Mouse (Mus musculus) liver, embryonic 16.5 days (tissue): ENCODE measurements around the gene Slc26a6. TPM values are rescaled to one million over a fixed set of nuclear protein-coding genes. Genes with fewer than 3 reads are reported as not detected.

Experiments
- ATAC-seq: fragments of 200-750 bp; cut with Nextera tagmentation; 2 replicates; pipeline ENCODE4 v1.8.0; 2017; ENCODE audit warnings: low read depth, mild to moderate bottlenecking, moderate number of reproducible peaks, moderate library complexity
- H3K27ac ChIP-seq: fragments of 300-500 bp; sonication (generic); 2 replicates; pipeline ENCODE4 v1.5.1; 2014; ENCODE audit warnings: mild to moderate bottlenecking, low read length
- H3K27me3 ChIP-seq: fragments of 300-500 bp; sonication (generic); 2 replicates; pipeline ENCODE4 v1.6.1; 2014; ENCODE audit warnings: low read depth, low read length, mixed read lengths; ENCODE audit not compliant: control insufficient read depth, insufficient read depth
- H3K36me3 ChIP-seq: fragments of 300-500 bp; sonication (generic); 2 replicates; pipeline ENCODE4 v1.6.1; 2014; ENCODE audit warnings: mild to moderate bottlenecking; ENCODE audit not compliant: control insufficient read depth, insufficient read depth
- H3K4me1 ChIP-seq: fragments of 300-500 bp; sonication (generic); 2 replicates; pipeline ENCODE4 v1.6.1; 2014; ENCODE audit warnings: low read depth, low read length, mixed read lengths; ENCODE audit not compliant: control insufficient read depth
- H3K4me2 ChIP-seq: fragments of 300-500 bp; sonication (generic); 2 replicates; pipeline ENCODE4 v1.6.1; 2014; ENCODE audit warnings: low read depth, low read length, mixed read lengths
- H3K4me3 ChIP-seq: fragments of 300-500 bp; sonication (generic); 2 replicates; pipeline ENCODE4 v1.5.1; 2014; ENCODE audit warnings: low read depth, mild to moderate bottlenecking, low read length
- H3K9ac ChIP-seq: fragments of 300-500 bp; sonication (generic); 2 replicates; pipeline ENCODE4 v1.6.1; 2014; ENCODE audit warnings: low read depth, low read length
- H3K9me3 ChIP-seq: fragments of 300-500 bp; sonication (generic); replicated peaks from 2 replicates; pipeline ENCODE4 v1.6.1; 2016; ENCODE audit warnings: low read length; ENCODE audit not compliant: control insufficient read depth
- WGBS: fragments of 180-500 bp; shearing (Covaris S2); extraction: QIAGEN DNeasy Blood & Tissue Kit; methylation state at CpG from one replicate; pipeline ENCODE4 v1.1.7; 2014; ENCODE audit not compliant: insufficient replicate concordance; 5-methylcytosine and 5-hydroxymethylcytosine counted together
- polyA plus RNA-seq: library from polyadenylated mRNA; unstranded; fragments of >200 nt; fragmentation: Nextera tagmentation; extraction: Ambion mirVana; gene quantifications from 2 replicates; pipeline ENCODE4 v1.2.1, GENCODE M21; 2015

Slc26a6 gene
- polyA plus RNA-seq, 1 experiment from 2014 or later = 4.8 TPM

DNA sequence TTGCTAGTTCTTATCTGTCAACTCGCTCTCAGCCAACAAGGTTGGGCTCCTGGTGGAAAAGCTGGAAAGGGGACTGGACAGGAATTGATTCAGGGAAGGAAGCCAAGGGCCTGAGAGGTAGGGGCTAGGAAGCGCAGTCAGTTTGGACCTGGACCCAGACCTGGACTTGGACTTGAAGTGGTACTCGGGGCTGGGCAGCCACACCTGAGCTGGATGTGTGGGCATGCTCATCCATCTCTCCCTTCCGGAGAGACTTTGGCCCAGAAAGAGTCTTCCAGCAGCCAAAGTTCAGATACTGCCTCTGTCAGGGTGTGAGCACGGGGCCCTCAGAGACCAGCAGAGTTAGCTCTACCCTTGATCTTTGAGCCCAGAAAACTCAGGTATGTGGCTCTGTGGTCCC is 2.3 kb downstream of the Slc26a6 start:
- ATAC-seq = no peak

DNA sequence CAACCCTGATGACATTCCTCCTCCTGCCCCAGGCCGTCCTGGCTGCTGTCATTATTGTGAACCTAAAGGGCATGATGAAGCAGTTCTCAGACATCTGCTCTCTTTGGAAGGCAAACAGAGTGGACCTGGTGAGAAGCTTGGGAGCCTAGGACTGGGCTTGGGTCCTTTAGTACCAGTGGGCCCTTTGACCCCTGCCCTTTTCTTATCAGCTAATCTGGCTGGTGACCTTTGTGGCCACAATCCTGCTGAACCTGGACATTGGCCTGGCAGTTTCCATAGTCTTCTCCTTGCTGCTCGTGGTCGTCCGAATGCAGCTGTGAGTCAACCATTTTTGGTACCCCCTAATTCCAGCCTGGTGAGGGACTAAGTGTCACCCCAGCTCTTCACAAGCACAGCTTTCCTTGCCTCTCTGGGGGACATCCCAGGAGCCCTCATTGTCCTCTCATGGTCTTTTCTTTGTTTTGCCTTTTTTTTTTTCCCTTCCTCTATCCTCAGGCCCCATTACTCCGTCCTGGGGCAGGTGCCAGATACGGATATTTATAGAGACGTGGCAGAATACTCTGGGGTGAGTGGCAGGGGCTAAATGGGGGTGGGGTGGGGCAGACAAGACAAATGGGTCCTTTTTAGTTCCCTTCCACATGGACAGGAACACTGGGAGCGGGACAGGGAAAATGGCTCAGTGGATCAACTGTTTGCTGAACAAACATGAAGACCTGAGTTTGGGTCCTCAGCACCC is 5.9 kb downstream of the Slc26a6 start:
- Histone ChIP-seq H3K4me3 (no peak overlapping the region), H3K36me3 (no peaks in the 10 kb centered on the region), H3K9me3 (no peaks in the 10 kb centered on the region), H3K4me1 (peaks cover 8% of the 10 kb centered on the region), H3K27ac (no peak overlapping the region), H3K27me3 (no peaks in the 10 kb centered on the region), H3K4me2 (no peak overlapping the region), H3K9ac (no peak overlapping the region)
- 62% methylated on average over 8 of the region's 8 CpGs for WGBS
- ATAC-seq = no peak

More for the DNA sequence above, 2.3 kb downstream of the Slc26a6 start:
- Histone ChIP-seq H3K9ac (no peak overlapping the region), H3K27me3 (no peaks in the 10 kb centered on the region), H3K4me3 (no peak overlapping the region), H3K4me2 (no peak overlapping the region), H3K4me1 (peaks cover 15% of the 10 kb centered on the region), H3K9me3 (no peaks in the 10 kb centered on the region), H3K27ac (peak overlapping the region; percentile 80), H3K36me3 (no peaks in the 10 kb centered on the region)
- 63% methylated on average over 5 of the region's 5 CpGs for WGBS

DNA sequence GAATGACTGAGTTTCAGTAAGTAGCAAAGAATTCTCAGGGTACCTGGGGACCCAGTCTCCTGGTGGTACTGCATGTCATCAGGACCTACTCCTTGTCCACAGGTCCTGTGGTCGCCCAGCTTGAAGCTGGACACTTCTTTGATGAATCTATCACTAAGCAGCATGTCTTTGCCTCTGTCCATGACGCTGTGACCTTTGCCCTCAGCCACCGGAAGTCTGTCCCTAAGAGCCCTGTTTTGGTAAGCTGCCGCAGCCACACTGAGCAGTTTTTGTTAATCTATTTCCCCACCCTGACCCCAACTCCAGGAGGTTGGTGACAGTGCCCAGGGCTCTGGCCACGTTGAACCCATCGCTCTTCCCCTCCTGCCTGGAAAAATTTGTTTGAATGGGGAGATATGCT is 59.2 kb downstream of the Slc26a6 start:
- ATAC-seq = no peak
- Histone ChIP-seq H3K9ac (no peak overlapping the region), H3K27me3 (no peaks in the 10 kb centered on the region), H3K36me3 (no peaks in the 10 kb centered on the region), H3K4me2 (no peak overlapping the region), H3K4me3 (no peak overlapping the region), H3K9me3 (no peaks in the 10 kb centered on the region), H3K4me1 (no peaks in the 10 kb centered on the region; the same call in 1 of the 2 replicates), H3K27ac (no peak overlapping the region)
- 62% methylated on average over 6 of the region's 6 CpGs for WGBS

DNA sequence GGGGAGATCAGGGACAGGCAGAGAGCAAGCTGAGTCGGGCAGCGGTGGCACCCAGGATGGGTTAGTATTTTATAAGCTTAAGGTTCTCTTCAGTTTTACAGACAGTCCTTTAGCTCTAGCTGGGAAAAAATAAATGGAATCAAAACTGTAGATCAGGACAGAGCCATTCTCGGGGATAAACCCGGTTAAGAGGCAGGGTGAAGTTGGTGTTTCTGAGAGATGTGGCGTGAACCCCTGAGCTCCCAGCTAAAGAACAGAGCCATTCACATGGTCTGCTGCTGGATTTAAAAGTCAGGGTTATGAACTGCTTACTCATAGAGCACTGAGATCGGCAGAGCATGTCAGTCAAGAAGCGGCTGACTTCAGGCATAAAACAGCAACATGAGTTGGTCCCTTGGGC is 60.1 kb downstream of the Slc26a6 start:
- H3K9me3 ChIP-seq = no peaks in the 10 kb centered on the region
- H3K4me1 ChIP-seq = no peaks in the 10 kb centered on the region; the same call in 1 of the 2 replicates
- no peak overlapping the region for H3K27ac ChIP-seq
- WGBS = 71% methylated on average over 7 of the region's 7 CpGs
- no peaks in the 10 kb centered on the region for H3K36me3 ChIP-seq
- no peaks in the 10 kb centered on the region for H3K27me3 ChIP-seq
- H3K9ac ChIP-seq = no peak overlapping the region
- H3K4me3 ChIP-seq = no peak overlapping the region
- ATAC-seq = no peak
- no peak overlapping the region for H3K4me2 ChIP-seq

DNA sequence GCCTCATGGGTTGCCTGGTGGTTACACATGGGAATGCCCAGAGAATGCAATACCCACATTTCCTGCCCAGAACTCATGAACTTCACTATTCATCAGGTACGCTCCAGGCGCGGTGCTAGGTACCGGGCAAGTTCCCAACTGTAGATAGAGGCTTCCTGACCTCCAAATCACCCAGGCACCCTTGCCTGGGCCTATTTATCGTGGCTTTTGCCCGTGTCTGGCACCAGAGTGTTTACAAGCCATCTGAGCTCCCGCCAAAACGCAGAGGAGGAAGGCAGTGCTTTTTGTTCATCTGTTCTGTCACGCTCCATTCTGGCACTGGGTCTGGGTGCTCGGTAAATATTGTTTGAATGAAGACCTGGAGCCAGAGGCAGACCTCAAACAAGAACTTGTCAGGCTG is 60.5 kb downstream of the Slc26a6 start:
- 64% methylated on average over 10 of the region's 10 CpGs for WGBS
- no peak for ATAC-seq
- Histone ChIP-seq H3K4me3 (no peak overlapping the region), H3K4me1 (no peaks in the 10 kb centered on the region; the same call in 1 of the 2 replicates), H3K9me3 (no peaks in the 10 kb centered on the region), H3K27ac (no peak overlapping the region), H3K9ac (no peak overlapping the region), H3K36me3 (no peaks in the 10 kb centered on the region), H3K27me3 (no peaks in the 10 kb centered on the region), H3K4me2 (no peak overlapping the region)

DNA sequence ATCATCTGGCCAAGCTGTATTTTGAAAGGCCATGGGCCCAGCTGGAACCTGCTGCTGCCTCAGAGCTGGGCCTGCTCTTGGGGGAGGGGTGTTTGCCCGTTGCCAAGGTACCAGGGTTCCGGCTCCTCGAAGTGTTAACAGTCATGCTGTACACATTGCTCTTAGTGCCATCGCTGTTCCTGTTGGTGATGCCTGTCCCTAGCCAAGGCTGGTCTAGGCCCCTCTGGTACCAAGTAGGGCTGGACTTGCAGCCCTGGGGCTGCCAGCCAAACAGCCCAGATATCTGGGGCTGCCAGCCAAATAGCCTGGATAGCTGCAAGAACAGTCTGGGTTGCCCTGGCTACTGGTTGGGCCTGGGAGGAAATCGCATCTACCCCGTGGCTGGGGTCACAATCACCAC is 61.4 kb downstream of the Slc26a6 start, which contains the start of gene Tmem89:
Gene Tmem89 (plus strand): TSS at position 129 of the 400 bp plus-strand sequence.
- no peak for ATAC-seq
- H3K36me3 ChIP-seq = no peaks in the 10 kb centered on the region
- no peaks in the 10 kb centered on the region for H3K9me3 ChIP-seq
- no peaks in the 10 kb centered on the region for H3K27me3 ChIP-seq
- H3K4me1 ChIP-seq = no peaks in the 10 kb centered on the region; the same call in 1 of the 2 replicates
- no peak within 1 kb of the TSS for H3K27ac ChIP-seq
- WGBS = 60% methylated on average over 6 of the region's 6 CpGs
- H3K4me3 ChIP-seq = no peak within 1 kb of the TSS
- H3K9ac ChIP-seq = no peak within 1 kb of the TSS
- H3K4me2 ChIP-seq = no peak within 1 kb of the TSS

DNA sequence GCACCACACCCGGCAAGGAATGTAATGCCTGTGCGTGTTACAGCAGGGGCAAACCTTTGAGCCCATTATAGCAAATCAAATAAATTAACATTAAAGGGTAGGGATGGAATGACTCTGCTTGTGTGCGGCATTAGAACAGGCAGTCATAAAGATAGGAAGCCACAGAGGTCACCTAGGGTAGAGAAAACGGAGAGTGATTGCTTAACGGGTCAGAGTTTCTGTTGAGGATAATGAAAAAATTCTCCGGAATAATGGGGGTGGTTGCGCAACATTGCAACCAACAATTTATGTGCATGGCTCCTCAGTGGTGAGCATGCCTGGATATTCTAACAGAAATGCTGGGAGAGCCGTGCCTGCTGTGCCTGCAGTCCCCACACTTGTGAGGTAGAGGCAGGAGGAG is 72.8 kb downstream of the Slc26a6 start:
- Histone ChIP-seq H3K4me2 (no peak overlapping the region), H3K4me1 (no peaks in the 10 kb centered on the region; the same call in 1 of the 2 replicates), H3K9me3 (no peaks in the 10 kb centered on the region), H3K9ac (no peak overlapping the region), H3K27me3 (0 out of 2 replicates have a peak, but pooled peaks cover 2% of the 10 kb centered on the region), H3K36me3 (no peaks in the 10 kb centered on the region), H3K4me3 (no peak overlapping the region), H3K27ac (no peak overlapping the region)
- 46% methylated on average over 8 of the region's 8 CpGs for WGBS
- ATAC-seq = 0 out of 2 replicates have a peak, but pooled peaks have one; percentile 30

DNA sequence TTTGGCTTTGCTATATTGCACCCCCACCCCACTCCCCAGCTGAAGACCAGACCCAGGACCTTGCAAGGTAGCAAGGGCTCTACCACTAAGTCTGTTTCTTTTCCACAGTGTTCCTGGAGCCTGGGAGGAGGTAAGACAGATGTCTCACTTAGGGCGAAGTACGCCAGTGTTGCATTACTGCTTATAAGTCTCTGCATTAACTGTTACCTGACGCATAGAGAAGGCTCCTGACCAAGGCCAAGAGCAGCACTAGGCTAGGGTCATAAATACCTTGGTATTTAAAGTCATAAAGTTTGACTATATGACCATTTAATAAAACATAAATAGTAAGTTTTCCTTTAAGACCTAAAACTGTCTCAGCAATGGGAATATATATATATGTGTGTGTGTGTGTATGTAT is 75.3 kb downstream of the Slc26a6 start:
- Histone ChIP-seq H3K4me1 (no peaks in the 10 kb centered on the region; the same call in 1 of the 2 replicates), H3K27me3 (0 out of 2 replicates have a peak, but pooled peaks cover 2% of the 10 kb centered on the region), H3K9ac (no peak overlapping the region), H3K4me3 (no peak overlapping the region), H3K9me3 (no peaks in the 10 kb centered on the region), H3K36me3 (no peaks in the 10 kb centered on the region), H3K27ac (no peak overlapping the region), H3K4me2 (no peak overlapping the region)
- WGBS = 75% methylated on average over 3 of the region's 3 CpGs
- no peak for ATAC-seq

DNA sequence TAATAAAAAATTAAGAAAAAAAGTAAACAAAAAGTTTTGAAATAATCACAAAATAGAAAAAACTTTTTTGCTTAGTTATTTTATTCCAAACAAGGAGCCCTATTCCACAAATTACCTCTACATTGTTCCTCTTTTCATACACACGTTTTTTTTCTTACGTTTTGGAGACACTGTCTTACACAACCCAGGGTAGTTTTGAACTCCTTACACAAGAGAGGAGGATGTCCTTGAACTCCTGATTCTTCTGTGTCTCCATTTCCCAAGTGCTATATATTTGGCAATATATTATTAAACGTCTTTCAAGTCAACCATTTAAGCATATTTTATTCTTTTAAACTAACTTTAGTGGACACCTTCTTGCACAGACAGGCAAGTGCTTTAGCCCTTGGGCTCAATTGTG is 82.9 kb downstream of the Slc26a6 start:
- no peak overlapping the region for H3K27ac ChIP-seq
- peaks cover 7% of the 10 kb centered on the region for H3K4me1 ChIP-seq
- H3K4me3 ChIP-seq = peak overlapping the region; percentile 94
- peak overlapping the region; percentile 43 for H3K4me2 ChIP-seq
- WGBS = 8% methylated on average over 3 of the region's 3 CpGs
- H3K36me3 ChIP-seq = peaks cover 14% of the 10 kb centered on the region
- peak overlapping the region; percentile 41; the same call in 1 of the 2 replicates for H3K9ac ChIP-seq
- ATAC-seq = no peak
- no peaks in the 10 kb centered on the region for H3K27me3 ChIP-seq
- H3K9me3 ChIP-seq = no peaks in the 10 kb centered on the region
